Mouse (Mus musculus) brain, embryonic 14.5 days (tissue): ENCODE results near the gene Rhoj.

Experiments used
- CTCF ChIP-seq: fragments of 200-500 bp; IDR thresholded peaks from 2 replicates; pipeline ENCODE4 v1.5.1; 2012; ENCODE audit warnings: inconsistent platforms, mild to moderate bottlenecking, moderate library complexity, borderline replicate concordance; ENCODE audit not compliant: insufficient read depth, insufficient read length; ENCODE audit errors: extremely low read depth
- POLR2A ChIP-seq: fragments of 200-500 bp; IDR thresholded peaks from 2 replicates; pipeline ENCODE4 v1.6.1; 2012; ENCODE audit warnings: mild to moderate bottlenecking, inconsistent platforms, borderline replicate concordance; ENCODE audit not compliant: poor library complexity, insufficient read depth, insufficient read length, severe bottlenecking; ENCODE audit errors: extremely low read depth

- TF ChIP-seq CTCF (no peak), POLR2A (no peak)
These were observed 78.6 kb downstream of the Rhoj start for GRCm38 (mm10) chr12:75386731-75387130.
